Comparison of ENCODE assay signal across 20 mouse cellular contexts in the genomic region with DNA sequence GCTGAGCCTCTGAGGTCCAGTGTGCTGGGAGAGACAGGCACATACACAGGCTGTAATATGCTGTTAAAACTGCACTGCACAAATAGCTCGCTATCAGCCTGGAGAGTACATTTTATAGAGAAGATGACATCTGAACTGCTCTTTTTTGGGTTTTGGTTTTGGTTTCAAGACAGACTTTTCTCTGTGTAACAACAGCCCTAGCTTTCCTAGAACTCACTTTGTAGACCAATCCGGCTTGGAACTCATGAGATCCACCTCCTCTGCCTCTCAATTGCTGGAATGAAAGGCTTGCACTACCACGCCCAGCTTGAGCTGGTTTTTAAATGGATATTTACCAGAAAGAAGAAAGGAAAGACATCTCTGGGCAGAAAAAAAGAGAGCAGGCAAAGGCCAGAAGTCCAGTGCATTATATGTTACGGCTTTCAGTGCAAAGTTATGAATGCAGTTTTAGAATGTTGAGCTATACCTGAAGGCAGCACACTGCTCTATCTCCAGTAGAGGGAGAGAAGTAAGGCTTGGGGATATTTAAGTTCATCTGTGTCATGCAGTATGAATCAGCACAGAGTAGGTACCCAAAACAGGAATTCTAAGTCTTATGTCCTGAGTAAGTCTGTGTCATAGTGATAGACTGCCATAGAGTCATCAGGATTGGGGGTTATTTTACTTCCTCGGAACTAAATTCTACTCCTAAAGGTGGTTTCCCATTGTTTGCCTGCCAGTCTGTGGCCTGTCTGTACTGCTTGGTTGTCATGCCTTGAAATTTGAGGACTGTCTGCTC. TPM values are rescaled to one million over a fixed set of nuclear protein-coding genes. Genes with fewer than 3 reads are reported as not detected.
DNase-seq lines count a peak whose midpoint lies in the region; ATAC-seq and TF ChIP-seq lines count a peak whose summit lies in the region.
"Had no signal": no experiment of that assay in that cellular context is flagged by ENCODE, and none has a peak within 500 bp of the region (broad histone marks: within the 10 kb centered on the region; RNA-seq: fewer than 3 reads in every experiment).

No protein-coding gene starts in this region.

- peak; percentile 34 for ATAC-seq in activated CD4-positive, CD25-positive, alpha-beta regulatory T cell, adult 4 months
- ATAC-seq in inflammation-experienced regulatory T-cells, adult 6 months, result peak; percentile 65
- ATAC-seq: forebrain, postnatal 0 days; hindbrain, postnatal 0 days; Patski had no signal

- no peak overlapping the region for H3K4me3 ChIP-seq in layer of hippocampus, adult 2 months
- H3K4me3 ChIP-seq: left cerebral cortex, adult 2 months had no signal

- no peak overlapping the region for H3K27ac ChIP-seq in layer of hippocampus, adult 2 months
- H3K27ac ChIP-seq: hindbrain, postnatal 0 days; left cerebral cortex, adult 2 months had no signal

- no peak for DNase-seq in layer of hippocampus, adult 2 months (ENCODE audit: low spot score in 2 of 2)
- no peak for DNase-seq in layer of hippocampus, postnatal 25 days (ENCODE audit: extremely low spot score in 1 of 2, low spot score in 1 of 2)
- DNase-seq in 416B (ENCODE audit: low read depth), result peak; percentile 60
- DNase-seq in cerebellum, postnatal 14 days, result no peak
- DNase-seq in adrenal gland, postnatal 36 days, result no peak
- DNase-seq in kidney, adult 11 months, result no peak
- DNase-seq: cerebellum, adult 8-10 months; forebrain, postnatal 0 days; gastrocnemius, postnatal 14 days; heart, postnatal 36 days; kidney, adult 9 months; lung, embryonic 14.5 days had no signal

- TF ChIP-seq CTCF in layer of hippocampus, adult 2 months (conservative IDR thresholded peaks at IDR 0.05), result peak; percentile 10; the same call in 1 of the 2 replicates

RNA-seq across cellular contexts. Expression of a gene that starts 9.8 kb away (rescaled TPM):
- total RNA-seq in layer of hippocampus, adult 2 months (2021), result 10 to 100 TPM; 41.0 to 42.4 TPM
- 10 to 100 TPM; 48.1 to 49.7 TPM for total RNA-seq in layer of hippocampus, postnatal 25 days (2021)
- 10 to 100 TPM; 18.9 TPM for polyA plus RNA-seq in activated CD4-positive, CD25-positive, alpha-beta regulatory T cell, adult 4 months (2017; shearing (Covaris generic))
- polyA plus RNA-seq in inflammation-experienced regulatory T-cells, adult 6 months (2017; shearing (Covaris generic)), result 10 to 100 TPM; 17.5 to 20.2 (median 18.3) TPM
- 10 to 100 TPM; 41.1 to 45.6 TPM for total RNA-seq in adrenal gland, postnatal 36 days (2021)

RNA-seq across cellular contexts. Expression of a gene that starts 37.5 kb away (rescaled TPM):
- not detected for total RNA-seq in layer of hippocampus, adult 2 months (2021)
- total RNA-seq in layer of hippocampus, postnatal 25 days (2021), result not detected
- polyA plus RNA-seq in activated CD4-positive, CD25-positive, alpha-beta regulatory T cell, adult 4 months (2017; shearing (Covaris generic)), result not detected
- polyA plus RNA-seq in inflammation-experienced regulatory T-cells, adult 6 months (2017; shearing (Covaris generic)), result not detected
- total RNA-seq in adrenal gland, postnatal 36 days (2021), result not detected
- total RNA-seq: adrenal gland, adult 18-20 months; forebrain, postnatal 0 days; gastrocnemius, postnatal 14 days; heart, postnatal 36 days; hindbrain, postnatal 0 days; left cerebral cortex, adult 2 months; liver, adult 2 months; neutrophil, adult 5-6 weeks had no signal
- polyA plus RNA-seq: forebrain, postnatal 0 days; Patski had no signal

RNA-seq across cellular contexts. Expression of a gene that starts 54.0 kb away (rescaled TPM):
- 1,000 to 10,000 TPM; 2,418 to 2,601 TPM for total RNA-seq in layer of hippocampus, adult 2 months (2021)
- total RNA-seq in layer of hippocampus, postnatal 25 days (2021), result 1,000 to 10,000 TPM; 2,567 to 2,613 TPM
- not detected for polyA plus RNA-seq in activated CD4-positive, CD25-positive, alpha-beta regulatory T cell, adult 4 months (2017; shearing (Covaris generic))
- not detected for polyA plus RNA-seq in inflammation-experienced regulatory T-cells, adult 6 months (2017; shearing (Covaris generic))
- 1 to 10 TPM; 1.2 to 1.3 TPM for total RNA-seq in adrenal gland, postnatal 36 days (2021)
- total RNA-seq: heart, postnatal 36 days; neutrophil, adult 5-6 weeks had no signal
- polyA plus RNA-seq: Patski had no signal

Comparison
In these comparisons a context has a peak if more than half of its experiments do, and no peak if none do; other contexts are left out.
1. RNA of a gene that starts 54.0 kb away (total RNA-seq): 2,567 to 2,613 TPM in layer of hippocampus, postnatal 25 days and 2,418 to 2,601 TPM in layer of hippocampus, adult 2 months; 1.2 to 1.3 TPM in adrenal gland, postnatal 36 days; every median in the first group is over 1,000 times any median in the second.